Mouse (Mus musculus) intestine, embryonic 16.5 days (tissue): ENCODE results near the gene Eif3k. TPM values are rescaled to one million over a fixed set of nuclear protein-coding genes. Genes with fewer than 3 reads are reported as not detected.

Experiments
- ATAC-seq: fragments of 200-750 bp; cut with Nextera tagmentation; 2 replicates; pipeline ENCODE4 v1.8.0; 2017; ENCODE audit warnings: moderate TSS enrichment, moderate library complexity
- H3K27ac ChIP-seq: fragments of 300-500 bp; sonication (generic); 2 replicates; pipeline ENCODE4 v1.5.1; 2014; ENCODE audit warnings: mild to moderate bottlenecking, low read length
- H3K27me3 ChIP-seq: fragments of 300-500 bp; sonication (generic); replicated peaks from 2 replicates; pipeline ENCODE4 v1.6.1; 2014; ENCODE audit warnings: low read length, control low read depth, mixed read lengths; ENCODE audit not compliant: control insufficient read depth, insufficient read depth
- H3K36me3 ChIP-seq: fragments of 300-500 bp; sonication (generic); 2 replicates; pipeline ENCODE4 v1.6.1; 2014; ENCODE audit warnings: low read length, control low read depth; ENCODE audit not compliant: control insufficient read depth, insufficient read depth
- H3K4me1 ChIP-seq: fragments of 300-500 bp; sonication (generic); 2 replicates; pipeline ENCODE4 v1.6.1; 2014; ENCODE audit warnings: low read length, control low read depth, mixed read lengths; ENCODE audit not compliant: control insufficient read depth, insufficient read depth
- H3K4me2 ChIP-seq: fragments of 300-500 bp; sonication (generic); 2 replicates; pipeline ENCODE4 v1.6.1; 2014; ENCODE audit warnings: low read depth, low read length, control low read depth
- H3K4me3 ChIP-seq: fragments of 300-500 bp; sonication (generic); 2 replicates; pipeline ENCODE4 v1.5.1; 2014; ENCODE audit warnings: mild to moderate bottlenecking, low read length
- H3K9ac ChIP-seq: fragments of 300-500 bp; sonication (generic); 2 replicates; pipeline ENCODE4 v1.6.1; 2014; ENCODE audit warnings: low read depth, low read length
- H3K9me3 ChIP-seq: fragments of 300-500 bp; sonication (generic); 2 replicates; pipeline ENCODE4 v1.6.1; 2016; ENCODE audit warnings: low read length, control low read depth; ENCODE audit not compliant: control insufficient read depth
- WGBS: fragments of 180-500 bp; shearing (Covaris S2); extraction: QIAGEN DNeasy Blood & Tissue Kit; methylation state at CpG from one replicate; pipeline ENCODE4 v1.1.7; 2014; 5-methylcytosine and 5-hydroxymethylcytosine counted together
- polyA plus RNA-seq: library from polyadenylated mRNA; unstranded; fragments of >200 nt; fragmentation: Nextera tagmentation; extraction: Ambion mirVana; gene quantifications from 2 replicates; pipeline ENCODE4 v1.2.1, GENCODE M21; 2015

Eif3k gene
- polyA plus RNA-seq, 1 experiment from 2014 or later = 362 TPM

DNA sequence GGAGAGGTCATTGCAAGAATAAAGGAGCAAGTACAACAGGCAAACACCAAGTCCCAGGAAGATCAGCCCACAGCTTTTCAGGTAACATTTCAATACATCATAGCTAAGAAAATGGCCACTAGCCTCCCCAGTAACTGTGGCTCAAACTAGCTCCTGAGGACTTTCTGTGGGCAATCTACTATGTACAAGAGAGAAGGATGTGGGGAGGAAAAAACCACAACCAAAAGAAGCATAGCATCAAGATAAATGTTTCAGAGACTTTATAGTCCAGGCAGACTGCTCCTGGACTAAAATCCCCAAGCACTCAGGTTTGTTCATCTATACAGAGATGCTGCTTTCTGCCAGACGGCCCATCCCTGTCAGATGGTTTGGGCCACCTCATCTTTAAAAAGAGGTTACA lies 25.4 kb downstream of the Eif3k start:
- Histone ChIP-seq H3K9ac (no peak overlapping the region), H3K27ac (no peak overlapping the region), H3K4me3 (no peak overlapping the region), H3K4me2 (no peak overlapping the region), H3K36me3 (no peaks in the 10 kb centered on the region), H3K27me3 (no peaks in the 10 kb centered on the region), H3K9me3 (no peaks in the 10 kb centered on the region), H3K4me1 (peaks cover 72% of the 10 kb centered on the region)
- 81% methylated on average over 1 of the region's 1 CpGs for WGBS
- no peak for ATAC-seq

DNA sequence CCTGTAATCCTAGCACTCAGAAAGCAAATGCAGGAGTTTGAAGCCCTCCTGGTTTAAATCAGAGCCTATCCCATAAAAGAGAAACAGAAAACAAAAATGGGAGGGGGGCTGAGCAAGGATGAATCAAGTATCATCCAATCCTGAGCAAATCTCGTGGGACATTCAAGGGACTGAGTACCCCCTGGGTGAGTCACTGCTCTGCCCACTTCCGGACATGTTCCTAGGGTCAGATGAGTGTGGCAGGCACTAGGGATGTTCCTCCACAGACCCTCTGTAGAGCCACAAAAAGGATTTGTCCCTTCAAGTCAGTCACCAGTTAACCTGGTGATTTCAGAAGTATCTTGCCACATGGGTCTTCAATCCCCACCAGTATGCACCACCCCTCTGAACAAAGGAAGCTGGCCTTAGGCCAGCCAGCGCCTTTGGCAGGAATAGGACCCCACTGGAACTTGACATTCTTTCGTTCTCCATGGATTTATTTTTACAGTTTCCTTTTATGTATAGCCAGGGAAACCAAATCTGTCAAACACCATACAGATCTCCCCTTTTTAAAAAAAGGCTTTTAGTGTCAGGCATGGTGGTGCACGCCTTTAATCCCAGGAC lies 26.3 kb downstream of the Eif3k start:
- H3K27me3 ChIP-seq = no peaks in the 10 kb centered on the region
- H3K27ac ChIP-seq = peak overlapping the region; percentile 43; the same call in 1 of the 2 replicates
- H3K4me2 ChIP-seq = no peak overlapping the region
- H3K36me3 ChIP-seq = no peaks in the 10 kb centered on the region
- WGBS = 45% methylated on average over 5 of the region's 5 CpGs
- H3K9ac ChIP-seq = no peak overlapping the region; the same call in 1 of the 2 replicates
- H3K4me1 ChIP-seq = peaks cover 78% of the 10 kb centered on the region
- H3K9me3 ChIP-seq = no peaks in the 10 kb centered on the region
- H3K4me3 ChIP-seq = no peak overlapping the region
- ATAC-seq = no peak

DNA sequence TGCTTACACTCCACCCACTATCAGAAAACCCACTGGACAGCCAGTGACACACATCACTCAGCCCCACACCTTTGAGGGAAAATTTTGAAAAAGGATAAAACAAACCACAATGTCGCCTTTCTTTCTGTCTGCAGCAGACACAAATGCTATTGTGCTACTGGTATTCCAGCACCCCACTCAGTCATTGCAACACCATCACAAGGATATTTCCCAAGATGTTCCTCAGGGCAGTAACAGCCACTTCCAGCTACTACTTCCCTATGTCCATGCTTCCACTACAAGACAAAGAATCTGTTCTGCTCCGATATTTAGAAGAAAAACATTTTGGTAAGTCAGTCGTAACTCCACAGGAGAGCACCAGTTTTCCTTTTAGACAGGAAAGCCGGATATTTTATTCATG lies 26.9 kb downstream of the Eif3k start:
- Histone ChIP-seq H3K4me2 (no peak overlapping the region), H3K27ac (no peak overlapping the region), H3K4me1 (peaks cover 79% of the 10 kb centered on the region), H3K9me3 (no peaks in the 10 kb centered on the region), H3K4me3 (no peak overlapping the region), H3K9ac (no peak overlapping the region), H3K27me3 (no peaks in the 10 kb centered on the region), H3K36me3 (no peaks in the 10 kb centered on the region)
- no peak for ATAC-seq
- 75% methylated on average over 4 of the region's 4 CpGs for WGBS

DNA sequence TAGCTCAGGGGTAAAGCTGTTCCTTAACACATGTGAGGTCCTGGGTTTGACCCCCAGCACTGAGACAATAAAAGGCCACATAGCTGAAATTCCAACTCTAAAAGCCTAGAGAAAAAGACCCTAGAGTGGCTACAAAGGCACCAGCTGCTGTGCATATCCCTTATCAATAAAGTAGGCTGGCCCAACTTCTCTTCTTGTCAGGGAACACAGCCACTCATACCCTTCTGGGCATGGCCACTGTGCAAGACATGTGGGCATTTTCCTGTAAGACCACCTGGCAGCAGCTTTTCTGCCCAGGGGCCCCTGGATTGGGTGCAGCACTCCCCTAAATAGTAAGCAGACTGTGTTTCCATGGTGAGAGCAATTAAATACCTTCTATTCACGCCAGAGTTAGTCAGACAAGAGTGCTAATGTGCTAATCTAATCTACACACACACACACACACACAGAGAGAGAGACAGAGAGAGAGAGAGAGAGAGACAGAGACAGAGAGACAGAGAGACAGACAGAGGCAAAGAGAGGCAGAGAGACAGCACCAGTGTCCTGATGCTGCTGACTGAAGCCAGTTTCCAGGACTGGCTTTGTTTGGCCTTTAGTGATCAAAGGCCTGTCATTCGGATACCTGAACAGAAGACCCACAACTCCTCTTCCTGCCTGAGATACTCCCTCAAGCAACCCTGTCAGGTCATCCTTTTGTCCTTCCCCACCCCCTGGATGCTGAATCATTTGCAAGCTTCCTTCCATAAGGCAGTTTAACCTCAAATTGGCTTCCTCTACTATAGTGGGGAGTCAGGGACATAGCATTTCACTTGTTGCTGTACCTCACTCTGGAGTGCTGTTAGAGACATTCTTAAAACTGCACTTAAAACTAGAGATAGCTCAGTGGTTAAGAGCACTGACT lies 27.9 kb downstream of the Eif3k start:
- Histone ChIP-seq H3K4me3 (no peak overlapping the region), H3K27me3 (no peaks in the 10 kb centered on the region), H3K27ac (peak overlapping the region; percentile 81), H3K36me3 (peaks cover 3% of the 10 kb centered on the region; the same call in 1 of the 2 replicates), H3K9ac (peak overlapping the region; percentile 57), H3K4me2 (no peak overlapping the region), H3K9me3 (no peaks in the 10 kb centered on the region), H3K4me1 (peaks cover 83% of the 10 kb centered on the region)
- no peak for ATAC-seq
- WGBS = 17% methylated on average over 2 of the region's 2 CpGs

DNA sequence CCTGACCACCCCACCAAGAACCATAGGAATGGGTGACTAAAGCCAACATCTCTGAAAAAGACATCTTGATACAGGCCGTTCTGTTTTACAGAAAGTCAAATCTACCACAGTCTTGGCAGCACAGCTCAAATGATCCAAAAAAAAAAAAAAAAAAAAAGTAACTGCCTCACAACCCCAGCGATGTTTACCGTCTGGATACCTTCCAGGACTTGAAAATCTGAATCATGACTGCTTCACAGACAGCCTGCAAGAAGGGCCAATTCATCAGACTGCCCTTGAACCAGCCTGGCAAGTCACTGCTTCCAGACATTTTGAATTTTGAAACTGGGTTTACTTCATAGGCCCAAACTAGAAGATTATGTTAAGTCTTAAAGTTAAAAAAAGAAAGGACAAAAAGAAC lies 28.9 kb downstream of the Eif3k start:
- H3K4me1 ChIP-seq = peaks cover 84% of the 10 kb centered on the region
- WGBS = 14% methylated on average over 3 of the region's 3 CpGs
- H3K27ac ChIP-seq = peak overlapping the region; percentile 81
- no peak overlapping the region for H3K4me2 ChIP-seq
- no peak overlapping the region for H3K4me3 ChIP-seq
- ATAC-seq = no peak
- H3K9ac ChIP-seq = no peak overlapping the region
- no peaks in the 10 kb centered on the region for H3K27me3 ChIP-seq
- no peaks in the 10 kb centered on the region for H3K9me3 ChIP-seq
- H3K36me3 ChIP-seq = peaks cover 3% of the 10 kb centered on the region; the same call in 1 of the 2 replicates

DNA sequence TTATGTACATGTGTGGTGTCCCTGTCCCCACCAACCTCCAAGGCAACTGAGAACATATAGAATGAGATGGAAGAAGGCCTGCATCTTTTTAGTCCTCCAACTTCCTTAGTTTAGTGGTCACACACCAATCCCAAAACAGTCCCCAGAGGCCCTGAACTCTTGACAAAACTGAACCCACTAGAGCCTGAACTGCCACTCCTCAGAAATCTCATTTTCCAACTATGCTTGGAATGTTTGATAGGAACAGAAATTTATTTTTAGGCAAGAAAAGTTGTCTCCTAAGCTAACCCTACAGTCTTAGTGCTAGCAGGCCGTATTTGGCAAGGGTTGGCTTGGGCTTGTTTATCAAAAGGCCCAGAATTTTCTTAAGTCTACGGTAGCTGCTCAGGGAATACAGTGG lies 29.9 kb downstream of the Eif3k start:
- Histone ChIP-seq H3K36me3 (peaks cover 3% of the 10 kb centered on the region; the same call in 1 of the 2 replicates), H3K4me3 (no peak overlapping the region), H3K9me3 (no peaks in the 10 kb centered on the region), H3K4me2 (no peak overlapping the region), H3K27me3 (no peaks in the 10 kb centered on the region), H3K27ac (peak overlapping the region; percentile 81), H3K4me1 (peaks cover 84% of the 10 kb centered on the region), H3K9ac (peak overlapping the region; percentile 13; the same call in 1 of the 2 replicates)
- 68% methylated on average over 2 of the region's 2 CpGs for WGBS
- no peak for ATAC-seq

DNA sequence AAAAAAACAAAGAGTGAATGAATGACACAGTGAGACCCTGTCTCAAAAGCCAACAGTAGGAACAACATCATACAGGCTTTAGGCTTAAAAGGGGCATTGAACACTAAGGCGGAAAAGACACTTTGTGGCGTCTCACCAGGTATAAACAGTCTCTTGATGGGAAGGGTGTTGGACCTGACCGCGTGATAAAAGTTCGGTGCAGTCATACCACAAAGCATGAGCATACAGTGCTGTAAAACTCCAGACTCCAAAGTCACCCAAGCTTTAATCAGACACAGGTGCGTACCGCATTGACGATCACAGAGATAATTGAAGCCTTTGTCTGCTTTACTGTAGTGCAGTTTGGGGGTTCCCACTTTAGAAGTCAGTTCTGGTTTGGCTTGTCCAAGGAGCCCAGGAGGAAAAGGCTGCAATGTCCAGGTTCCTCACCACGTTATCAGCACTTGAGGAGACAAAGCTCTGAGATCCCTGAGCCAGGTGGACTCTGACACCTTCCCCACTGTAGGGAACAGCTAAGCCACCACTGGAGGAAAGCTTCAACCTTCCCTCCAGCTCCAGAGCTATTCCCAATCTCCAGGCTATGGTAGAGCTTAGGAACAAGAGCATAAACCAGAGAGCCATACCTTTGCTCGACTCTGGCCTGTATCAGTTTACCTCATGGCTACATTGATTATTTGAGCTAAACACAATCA lies 31.2 kb downstream of the Eif3k start:
- Histone ChIP-seq H3K4me3 (no peak overlapping the region), H3K9ac (no peak overlapping the region), H3K36me3 (peaks cover 3% of the 10 kb centered on the region; the same call in 1 of the 2 replicates), H3K4me2 (peak overlapping the region; percentile 26; the same call in 1 of the 2 replicates), H3K27me3 (no peaks in the 10 kb centered on the region), H3K9me3 (no peaks in the 10 kb centered on the region), H3K4me1 (peaks cover 85% of the 10 kb centered on the region), H3K27ac (peak overlapping the region; percentile 81)
- peak; percentile 70 for ATAC-seq
- WGBS = 69% methylated on average over 10 of the region's 10 CpGs

DNA sequence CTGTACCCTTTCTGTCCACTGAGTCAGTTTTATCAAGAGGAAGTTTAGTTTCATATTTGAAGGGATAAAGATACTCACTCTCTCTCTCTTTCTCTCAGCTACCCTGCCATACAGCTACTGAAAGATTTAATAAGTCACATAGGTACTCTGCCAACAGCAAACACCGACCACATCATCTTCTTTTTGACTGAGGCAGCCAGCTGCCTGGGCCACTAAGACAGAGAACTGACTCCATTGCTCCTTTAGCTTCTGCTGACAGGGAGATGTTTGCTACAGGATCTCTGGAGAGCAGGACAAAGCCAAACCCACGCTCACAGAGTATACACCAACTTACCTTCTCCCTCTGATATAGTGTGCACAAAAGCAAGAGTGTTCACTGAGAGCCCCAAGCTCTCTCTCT lies 32.4 kb downstream of the Eif3k start:
- no peak for ATAC-seq
- Histone ChIP-seq H3K36me3 (peaks cover 3% of the 10 kb centered on the region; the same call in 1 of the 2 replicates), H3K4me2 (no peak overlapping the region), H3K4me1 (peaks cover 92% of the 10 kb centered on the region), H3K27me3 (no peaks in the 10 kb centered on the region), H3K4me3 (no peak overlapping the region), H3K9ac (peak overlapping the region; percentile 23; the same call in 1 of the 2 replicates), H3K9me3 (no peaks in the 10 kb centered on the region), H3K27ac (peak overlapping the region; percentile 81; the same call in 1 of the 2 replicates)
- WGBS = 55% methylated on average over 2 of the region's 2 CpGs

DNA sequence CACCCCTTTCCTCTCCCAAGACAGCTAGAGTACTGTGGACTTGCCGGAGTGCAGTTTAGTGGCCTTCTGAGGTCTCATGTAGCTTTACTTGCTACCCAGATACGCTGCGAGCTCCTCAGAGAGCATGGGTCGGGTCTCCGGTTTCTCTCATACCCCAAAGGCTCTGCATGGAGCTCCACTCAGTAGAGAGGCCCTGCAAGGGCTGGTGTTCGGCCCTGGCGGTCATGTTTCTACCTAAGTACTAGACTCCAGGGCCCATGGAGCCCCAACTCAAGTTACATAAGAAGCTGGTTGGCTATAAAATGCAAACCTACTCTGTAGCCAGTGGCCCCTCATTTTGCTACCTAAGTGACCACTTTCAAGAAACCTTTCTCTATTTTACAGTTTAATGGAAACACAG lies 32.9 kb downstream of the Eif3k start:
- ATAC-seq = no peak
- peak overlapping the region; percentile 56; the same call in 1 of the 2 replicates for H3K27ac ChIP-seq
- H3K9me3 ChIP-seq = no peaks in the 10 kb centered on the region
- H3K36me3 ChIP-seq = peaks cover 3% of the 10 kb centered on the region; the same call in 1 of the 2 replicates
- WGBS = 88% methylated on average over 7 of the region's 7 CpGs
- peaks cover 89% of the 10 kb centered on the region for H3K4me1 ChIP-seq
- no peaks in the 10 kb centered on the region for H3K27me3 ChIP-seq
- peak overlapping the region; percentile 8; the same call in 1 of the 2 replicates for H3K9ac ChIP-seq
- no peak overlapping the region for H3K4me3 ChIP-seq
- no peak overlapping the region for H3K4me2 ChIP-seq
